Mouse (Mus musculus) forebrain, embryonic 13.5 days (tissue): ENCODE measurements around the gene Tubg1. TPM values are rescaled to one million over a fixed set of nuclear protein-coding genes. Genes with fewer than 3 reads are reported as not detected.
"Not testable (repeated sequence)": the region's sequence is repeated elsewhere in the genome, so short reads cannot be mapped to it uniquely, and the experiment has no call there.

ENCODE experiments used
- ATAC-seq: fragments of 200-750 bp; cut with Nextera tagmentation; 2 replicates; pipeline ENCODE4 v1.8.0; 2017
- H3K27ac ChIP-seq: fragments of 300-500 bp; sonication (generic); 2 replicates; pipeline ENCODE4 v1.5.1; 2015; ENCODE audit warnings: inconsistent platforms, mild to moderate bottlenecking, moderate library complexity
- H3K27me3 ChIP-seq: fragments of 300-500 bp; sonication (generic); 2 replicates; pipeline ENCODE4 v1.6.1; 2015; ENCODE audit warnings: mild to moderate bottlenecking, inconsistent platforms
- H3K36me3 ChIP-seq: fragments of 300-500 bp; sonication (generic); 2 replicates; pipeline ENCODE4 v1.6.1; 2015; ENCODE audit warnings: mild to moderate bottlenecking, inconsistent platforms; ENCODE audit not compliant: poor library complexity, severe bottlenecking
- H3K4me1 ChIP-seq: fragments of 300-500 bp; sonication (generic); 2 replicates; pipeline ENCODE4 v1.6.1; 2015; ENCODE audit warnings: inconsistent platforms
- H3K4me2 ChIP-seq: fragments of 300-500 bp; sonication (generic); 2 replicates; pipeline ENCODE4 v1.6.1; 2015; ENCODE audit warnings: inconsistent platforms, mild to moderate bottlenecking, moderate library complexity
- H3K4me3 ChIP-seq: fragments of 300-500 bp; sonication (generic); 2 replicates; pipeline ENCODE4 v1.5.1; 2015; ENCODE audit warnings: mild to moderate bottlenecking, inconsistent platforms
- H3K9ac ChIP-seq: fragments of 300-500 bp; sonication (generic); 2 replicates; pipeline ENCODE4 v1.6.1; 2015; ENCODE audit warnings: mild to moderate bottlenecking, inconsistent platforms
- H3K9me3 ChIP-seq: fragments of 300-500 bp; sonication (generic); replicated peaks from 2 replicates; pipeline ENCODE4 v1.6.1; 2016; ENCODE audit warnings: inconsistent platforms
- WGBS: fragments of 180-500 bp; shearing (Covaris S2); methylation state at CpG from one replicate; pipeline ENCODE4 v1.1.7; 2015; 5-methylcytosine and 5-hydroxymethylcytosine counted together
- polyA plus RNA-seq: library from polyadenylated mRNA; unstranded; fragments of >200 nt; fragmentation: Nextera tagmentation; extraction: Ambion mirVana; gene quantifications from 2 replicates; pipeline ENCODE4 v1.2.1, GENCODE M21; 2015

Gene Tubg1
- polyA plus RNA-seq, 1 experiment from 2014 or later: 108 TPM

DNA sequence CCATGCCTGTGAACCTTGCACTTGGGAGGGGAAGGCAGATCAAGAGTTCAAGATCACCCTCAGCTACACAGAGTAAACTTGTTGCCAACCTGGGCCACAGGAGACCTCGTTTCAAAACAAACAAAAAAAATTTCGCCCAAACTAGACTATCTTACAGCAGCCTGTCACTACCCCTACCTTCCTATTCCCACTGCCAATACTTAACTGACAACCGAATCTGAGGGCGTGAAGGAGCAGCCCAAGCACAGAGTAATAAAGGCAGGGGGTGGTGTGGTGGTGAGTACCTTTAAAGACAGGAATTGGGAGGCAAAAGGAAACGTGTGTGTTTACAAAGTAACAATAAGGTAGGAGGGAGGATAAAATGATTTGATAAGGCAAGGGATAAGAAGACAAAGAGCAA is 9.0 kb upstream of the Tubg1 start:
- Histone ChIP-seq H3K36me3 (peaks cover 6% of the 10 kb centered on the region; the same call in 1 of the 2 replicates), H3K27me3 (no peaks in the 10 kb centered on the region), H3K9me3 (no peaks in the 10 kb centered on the region), H3K27ac (no peak overlapping the region), H3K4me1 (peaks cover 13% of the 10 kb centered on the region), H3K9ac (no peak overlapping the region), H3K4me2 (no peak overlapping the region), H3K4me3 (no peak overlapping the region)
- ATAC-seq: no peak
- 70% methylated on average over 5 of the region's 5 CpGs for WGBS

- Histone ChIP-seq H3K27ac (no peak overlapping the region), H3K9ac (no peak overlapping the region), H3K36me3 (0 out of 2 replicates have a peak, but pooled peaks cover 4% of the 10 kb centered on the region), H3K4me1 (peaks cover 18% of the 10 kb centered on the region), H3K4me3 (no peak overlapping the region), H3K27me3 (no peaks in the 10 kb centered on the region), H3K9me3 (no peaks in the 10 kb centered on the region), H3K4me2 (no peak overlapping the region)
- ATAC-seq: no peak
- WGBS: 92% methylated on average over 4 of the region's 4 CpGs
These were observed 8.6 kb upstream of the Tubg1 start for GRCm38 (mm10) chr11:101111178-101111577.

DNA sequence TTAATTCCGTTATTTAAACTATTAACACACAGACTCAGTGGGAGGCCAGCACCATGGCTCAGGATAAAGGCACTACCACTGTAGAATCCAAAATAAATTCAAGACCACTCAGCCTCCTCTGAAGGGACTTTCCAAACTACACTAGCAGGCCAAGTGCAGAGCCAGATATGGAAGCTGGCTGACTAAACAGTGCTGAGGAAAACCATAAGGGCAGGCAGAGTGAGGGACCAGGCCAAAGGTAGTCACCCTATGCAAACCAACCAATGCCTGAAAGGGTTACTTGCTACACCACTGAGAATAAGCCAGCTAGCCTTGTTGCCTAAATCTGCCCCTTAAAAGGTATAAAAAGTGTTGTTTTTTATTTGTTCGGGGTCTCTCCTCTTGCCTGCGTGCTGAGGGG is 7.6 kb upstream of the Tubg1 start:
- H3K9ac ChIP-seq: no peak overlapping the region

DNA sequence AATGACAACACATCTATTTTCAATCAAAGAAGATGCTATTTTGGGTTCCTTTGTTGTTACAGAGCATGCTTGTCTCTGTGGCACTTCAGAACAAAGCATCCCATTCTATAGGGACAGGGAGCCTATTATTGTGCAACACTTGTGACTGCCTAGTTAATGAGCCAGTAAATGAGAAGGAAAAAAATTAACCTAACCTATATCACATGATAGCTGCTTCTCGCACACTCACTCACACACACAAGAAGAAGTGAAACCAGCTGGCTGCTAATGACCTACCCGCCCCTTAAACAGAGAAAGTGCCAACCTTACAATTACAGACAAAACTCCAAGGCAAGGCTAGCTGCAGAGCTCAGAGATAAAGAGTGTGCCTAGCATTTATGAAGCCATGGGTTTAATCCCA is 4.2 kb upstream of the Tubg1 start:
- H3K4me2 ChIP-seq: peak overlapping the region; percentile 10; the same call in 1 of the 2 replicates

More for the DNA sequence above, 7.6 kb upstream of the Tubg1 start:
- Histone ChIP-seq H3K4me1 (peaks cover 25% of the 10 kb centered on the region), H3K4me3 (no peak overlapping the region), H3K9me3 (no peaks in the 10 kb centered on the region), H3K27ac (no peak overlapping the region), H3K4me2 (no peak overlapping the region), H3K27me3 (no peaks in the 10 kb centered on the region), H3K36me3 (0 out of 2 replicates have a peak, but pooled peaks cover 4% of the 10 kb centered on the region)
- ATAC-seq: no peak
- WGBS: 93% methylated on average over 3 of the region's 3 CpGs

DNA sequence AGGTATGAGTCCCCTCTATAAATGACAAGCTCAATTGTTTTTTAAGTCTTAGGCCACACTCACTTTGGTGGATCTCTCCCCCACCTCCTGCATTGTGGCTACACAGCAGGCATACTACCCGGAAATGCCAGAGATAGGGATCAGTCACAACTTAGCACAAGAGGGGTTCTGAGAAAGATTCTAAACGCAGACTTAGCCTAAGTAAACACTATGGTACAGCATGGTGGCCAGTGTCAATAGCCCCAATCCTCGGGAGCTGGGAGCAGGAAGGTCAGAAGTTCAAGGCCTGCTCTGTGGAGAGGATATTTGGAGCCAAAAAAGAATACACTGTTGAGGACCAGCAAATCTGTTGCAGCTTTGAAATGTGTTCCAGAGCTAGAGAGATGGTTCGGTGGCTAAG is 1.6 kb upstream of the Tubg1 start:
- Histone ChIP-seq H3K36me3 (peaks cover 9% of the 10 kb centered on the region), H3K4me2 (peak overlapping the region; percentile 98), H3K9ac (peak overlapping the region; percentile 95), H3K9me3 (no peaks in the 10 kb centered on the region), H3K27ac (no peak overlapping the region), H3K4me3 (peak overlapping the region; percentile 87), H3K4me1 (peaks cover 57% of the 10 kb centered on the region), H3K27me3 (no peaks in the 10 kb centered on the region)
- WGBS: 58% methylated on average over 4 of the region's 4 CpGs
- ATAC-seq: no peak

More for the DNA sequence above, 4.2 kb upstream of the Tubg1 start:
- H3K4me3 ChIP-seq: no peak overlapping the region
- ATAC-seq: no peak
- 28% methylated on average over 2 of the region's 2 CpGs for WGBS
- H3K27me3 ChIP-seq: no peaks in the 10 kb centered on the region
- peaks cover 44% of the 10 kb centered on the region for H3K4me1 ChIP-seq
- H3K36me3 ChIP-seq: 0 out of 2 replicates have a peak, but pooled peaks cover 4% of the 10 kb centered on the region
- H3K9me3 ChIP-seq: no peaks in the 10 kb centered on the region
- peak overlapping the region; percentile 52; the same call in 1 of the 2 replicates for H3K27ac ChIP-seq
- H3K9ac ChIP-seq: peak overlapping the region; percentile 3

DNA sequence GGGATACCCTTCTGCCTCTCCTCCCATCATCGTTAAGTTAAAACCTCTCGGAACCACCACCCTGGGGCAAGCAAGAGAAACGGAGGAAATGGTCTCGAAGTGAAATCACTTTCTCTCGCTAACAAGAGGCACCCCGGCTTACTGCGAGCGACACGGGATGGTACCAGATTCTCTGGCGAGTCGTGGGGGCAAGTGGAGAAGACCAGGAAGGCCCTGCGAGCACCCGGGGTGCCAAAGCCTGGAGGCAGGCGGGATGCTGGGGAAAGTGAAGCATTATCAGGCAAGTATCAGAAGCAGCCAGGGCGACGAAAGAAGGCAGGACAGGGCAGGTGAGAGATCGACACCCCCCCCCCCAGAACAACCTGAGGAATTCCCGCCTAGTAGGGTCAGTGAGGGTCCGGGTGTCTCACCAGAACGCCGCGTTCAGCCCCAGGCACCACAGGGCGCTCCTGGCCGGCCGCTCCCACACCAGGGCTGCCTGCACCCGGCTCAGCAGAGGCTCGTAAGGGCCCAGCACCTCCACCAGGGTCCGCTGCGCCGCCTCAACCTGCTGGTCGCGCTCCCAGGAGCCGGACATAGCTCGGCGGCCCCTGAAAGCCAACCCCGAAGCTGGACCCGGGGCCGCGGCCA is 492 bp upstream of the Tubg1 start:
- Histone ChIP-seq H3K4me3 (peak overlapping the region; percentile 87), H3K36me3 (peaks cover 19% of the 10 kb centered on the region), H3K27me3 (no peaks in the 10 kb centered on the region), H3K4me2 (peak overlapping the region; percentile 98), H3K9me3 (no peaks in the 10 kb centered on the region), H3K9ac (peak overlapping the region; percentile 95), H3K4me1 (peaks cover 57% of the 10 kb centered on the region), H3K27ac (peak overlapping the region; percentile 80)
- under 1% methylated on average over 38 of the region's 39 CpGs for WGBS
- ATAC-seq: peak; percentile 77

GRCm38 (mm10) chr11:101120545-101121188 is 929 bp downstream of the Tubg1 start:
- H3K4me1 ChIP-seq: peaks cover 47% of the 10 kb centered on the region
- no peak for ATAC-seq
- peak overlapping the region; percentile 87 for H3K4me3 ChIP-seq
- H3K9me3 ChIP-seq: no peaks in the 10 kb centered on the region
- peak overlapping the region; percentile 90 for H3K27ac ChIP-seq
- peak overlapping the region; percentile 98 for H3K4me2 ChIP-seq
- WGBS: 23% methylated on average over 19 of the region's 19 CpGs
- no peaks in the 10 kb centered on the region for H3K27me3 ChIP-seq
- peak overlapping the region; percentile 91 for H3K9ac ChIP-seq
- H3K36me3 ChIP-seq: peaks cover 32% of the 10 kb centered on the region

GRCm38 (mm10) chr11:101124494-101124893 is 4.8 kb downstream of the Tubg1 start:
- WGBS: 92% methylated on average over 8 of the region's 8 CpGs
- peaks cover 49% of the 10 kb centered on the region for H3K36me3 ChIP-seq
- not testable (repeated sequence) for H3K9ac ChIP-seq, ATAC-seq, H3K27ac ChIP-seq, H3K4me2 ChIP-seq, H3K9me3 ChIP-seq, H3K4me3 ChIP-seq, H3K27me3 ChIP-seq
- H3K4me1 ChIP-seq: peaks cover 15% of the 10 kb centered on the region

- ATAC-seq, H3K4me2 ChIP-seq, H3K4me3 ChIP-seq, H3K27me3 ChIP-seq, H3K9me3 ChIP-seq, H3K27ac ChIP-seq, H3K9ac ChIP-seq: not testable (repeated sequence)
- 95% methylated on average over 9 of the region's 9 CpGs for WGBS
- Histone ChIP-seq H3K4me1 (peaks cover 15% of the 10 kb centered on the region), H3K36me3 (peaks cover 49% of the 10 kb centered on the region)
These were observed 5.3 kb downstream of the Tubg1 start for GRCm38 (mm10) chr11:101125008-101125407.

- 80% methylated on average over 1 of the region's 1 CpGs for WGBS
- ATAC-seq: no peak
These were observed 7.3 kb downstream of the Tubg1 start for GRCm38 (mm10) chr11:101127075-101127474.

DNA sequence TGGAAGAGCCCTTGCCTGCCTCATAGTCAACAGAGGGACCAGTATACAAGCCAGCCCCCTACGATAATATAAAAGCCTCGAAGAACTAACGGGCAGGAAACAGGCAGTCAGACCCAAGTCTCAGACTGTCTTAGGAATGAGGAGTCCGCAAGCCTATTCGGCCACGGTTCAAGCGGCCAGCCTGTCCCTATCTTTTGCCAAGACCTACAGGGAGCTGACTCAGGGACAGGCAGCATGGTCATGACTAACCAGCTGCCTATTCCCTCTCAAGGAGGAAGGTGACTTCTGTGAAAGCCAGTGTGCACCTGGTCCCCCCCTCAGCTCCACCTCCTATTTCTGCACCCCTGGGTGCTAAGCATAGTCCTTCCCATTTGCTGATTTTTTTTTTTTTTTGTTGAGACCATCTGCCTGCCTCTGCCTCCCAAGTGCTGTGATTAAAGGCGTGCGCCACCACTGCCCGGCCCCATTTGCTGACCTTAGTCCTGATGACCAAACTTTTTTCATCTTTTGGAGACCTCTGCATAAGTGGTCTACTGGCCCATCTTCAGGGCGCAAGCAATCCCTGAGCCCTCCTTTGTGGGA is 9.3 kb downstream of the Tubg1 start:
- 85% methylated on average over 11 of the region's 11 CpGs for WGBS
- Histone ChIP-seq H3K9ac (no peak overlapping the region), H3K27ac (no peak overlapping the region), H3K36me3 (peaks cover 31% of the 10 kb centered on the region), H3K27me3 (no peaks in the 10 kb centered on the region), H3K4me1 (no peaks in the 10 kb centered on the region), H3K4me3 (no peak overlapping the region), H3K9me3 (peaks cover 4% of the 10 kb centered on the region; the same call in 1 of the 2 replicates), H3K4me2 (no peak overlapping the region)
- ATAC-seq: no peak

More at GRCm38 (mm10) chr11:101127075-101127474, 7.3 kb downstream of the Tubg1 start:
- no peak overlapping the region for H3K4me3 ChIP-seq
- H3K4me2 ChIP-seq: no peak overlapping the region
- H3K9me3 ChIP-seq: peaks cover 4% of the 10 kb centered on the region; the same call in 1 of the 2 replicates
- H3K27me3 ChIP-seq: no peaks in the 10 kb centered on the region
- H3K9ac ChIP-seq: no peak overlapping the region
- H3K4me1 ChIP-seq: no peaks in the 10 kb centered on the region
- peaks cover 49% of the 10 kb centered on the region for H3K36me3 ChIP-seq
- H3K27ac ChIP-seq: no peak overlapping the region
